14 mouse cellular contexts compared by ENCODE assay signal in the genomic region with DNA sequence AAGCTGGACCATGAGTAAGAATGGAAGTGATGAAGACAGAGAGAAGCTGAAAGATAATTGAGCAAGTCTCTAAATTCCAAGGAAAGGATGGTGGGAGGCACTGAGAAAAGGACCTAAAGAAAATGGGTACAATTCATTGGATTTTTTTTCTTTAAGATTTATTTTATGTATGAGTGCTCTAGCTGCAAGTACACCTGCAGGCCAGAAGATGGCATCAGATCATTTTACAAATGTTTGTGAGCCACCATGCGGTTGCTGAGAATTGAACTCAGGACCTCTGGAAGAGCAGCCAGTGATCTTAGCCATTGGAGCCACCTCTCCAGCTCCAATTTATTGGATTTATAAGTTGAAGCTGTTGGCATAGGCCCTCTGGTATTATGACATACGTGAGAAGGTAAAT.
DNase-seq lines count a peak whose midpoint lies in the region; ATAC-seq and TF ChIP-seq lines count a peak whose summit lies in the region.
"Had no signal": no experiment of that assay in that cellular context is flagged by ENCODE, and none has a peak within 500 bp of the region (broad histone marks: within the 10 kb centered on the region; RNA-seq: fewer than 3 reads in every experiment).

No protein-coding gene starts in this region.

- intact Hi-C loops in gastrocnemius, postnatal 36 days (cut with DNase I): no loop called here

- TF ChIP-seq EP300 in CH12.LX (IDR thresholded peaks at IDR 0.05; ENCODE audit: low read length): no peak

- H3K36me3 ChIP-seq in kidney, postnatal 0 days (ENCODE audit: insufficient read depth, low read length): no peaks in the 10 kb centered on the region
- H3K36me3 ChIP-seq in CH12.LX (replicated peaks in 1 of 2; ENCODE audit: control insufficient read depth in 1 of 2, insufficient read depth in 1 of 2, low read length in 1 of 2): no peaks in the 10 kb centered on the region
- H3K36me3 ChIP-seq: forebrain, embryonic 12.5 days; limb, embryonic 15.5 days; lung, embryonic 15.5 days had no signal

- no peaks in the 10 kb centered on the region for H3K27me3 ChIP-seq in kidney, postnatal 0 days (ENCODE audit: insufficient read depth, low read length)
- H3K27me3 ChIP-seq in CH12.LX (replicated peaks): no peaks in the 10 kb centered on the region
- H3K27me3 ChIP-seq: forebrain, embryonic 12.5 days; limb, embryonic 15.5 days; lung, embryonic 15.5 days had no signal

- in situ Hi-C loops in CH12.LX (cut with MboI; ENCODE audit: low pct_ligation_motif_present, low pct_unique_long_range_greater_than_20kb, low sequenced_read_pairs): no loop called here

- no peak overlapping the region for H3K9ac ChIP-seq in kidney, postnatal 0 days (ENCODE audit: low read depth, low read length)
- no peak overlapping the region for H3K9ac ChIP-seq in CH12.LX (ENCODE audit: insufficient read depth, low read depth)
- H3K9ac ChIP-seq: forebrain, embryonic 12.5 days; limb, embryonic 15.5 days; lung, embryonic 15.5 days had no signal

- dilution Hi-C loops in CH12.LX (cut with MboI; ENCODE audit: extremely low pct_ligation_motif_present, extremely low pct_unique_long_range_greater_than_20kb, low sequenced_read_pairs): no loop called here

- peak; percentile 17 for TF ChIP-seq RAD21 in CH12.LX (IDR thresholded peaks at IDR 0.05; ENCODE audit: low read depth, low read length)

- H3K27ac ChIP-seq in kidney, postnatal 0 days: no peak overlapping the region
- H3K27ac ChIP-seq in CH12.LX (ENCODE audit: insufficient read depth, low read depth): no peak overlapping the region
- no peak overlapping the region for H3K27ac ChIP-seq in cortical plate, adult 2 months (ENCODE audit: insufficient read depth, low read length)
- H3K27ac ChIP-seq: forebrain, embryonic 12.5 days; limb, embryonic 15.5 days; lung, embryonic 15.5 days had no signal

- no peaks in the 10 kb centered on the region for H3K79me2 ChIP-seq in CH12.LX (replicated peaks; ENCODE audit: control insufficient read depth, extremely low read depth, insufficient read depth, poor library complexity, severe bottlenecking)

- TF ChIP-seq CTCF in kidney, postnatal 0 days (IDR thresholded peaks at IDR 0.05; ENCODE audit: low read depth): peak; percentile 32; the same call in 1 of the 2 replicates
- TF ChIP-seq CTCF in CH12.LX (conservative IDR thresholded peaks at IDR 0.05 in 1 of 2, IDR thresholded peaks at IDR 0.05 in 1 of 2; ENCODE audit: low read depth in 2 of 2, low read length in 2 of 2): peak in 1 of 2 experiments; percentile 60; a peak in 3 of 4 replicates
- 0 out of 2 replicates have a peak, but pooled peaks have one; percentile 10 for TF ChIP-seq CTCF in cortical plate, adult 2 months (IDR thresholded peaks at IDR 0.05; ENCODE audit: extremely low read depth, insufficient read depth, low read length)

- H3K4me2 ChIP-seq in kidney, postnatal 0 days (ENCODE audit: low read length): no peak overlapping the region
- H3K4me2 ChIP-seq in CH12.LX (ENCODE audit: insufficient read depth, low read depth, poor library complexity, severe bottlenecking): no peak overlapping the region
- H3K4me2 ChIP-seq: forebrain, embryonic 12.5 days; limb, embryonic 15.5 days; lung, embryonic 15.5 days had no signal

- no peaks in the 10 kb centered on the region for H3K4me1 ChIP-seq in kidney, postnatal 0 days (replicated peaks; ENCODE audit: insufficient read depth, low read length)
- peaks cover 0 to 4% of the 10 kb centered on the region in 2 experiments; a peak in 2 of 4 replicates for H3K4me1 ChIP-seq in CH12.LX (ENCODE audit: control insufficient read depth in 1 of 2, insufficient read depth in 2 of 2)
- no peaks in the 10 kb centered on the region for H3K4me1 ChIP-seq in cortical plate, adult 2 months (ENCODE audit: control insufficient read depth, insufficient read depth, low read length)
- H3K4me1 ChIP-seq: forebrain, embryonic 12.5 days; limb, embryonic 15.5 days; lung, embryonic 15.5 days had no signal

- DNase-seq in kidney, postnatal 0 days (ENCODE audit: low spot score): no peak
- no peak for DNase-seq in kidney, adult 18-20 months
- DNase-seq in 416B (ENCODE audit: low read depth) (peak; percentile 38), CH12.LX (ENCODE audit: extremely low read depth) (no peak)
- DNase-seq in adrenal gland, adult 2 months: no peak
- DNase-seq in gastrocnemius, postnatal 36 days: no peak
- DNase-seq: kidney, postnatal 10 days had no signal

- H3K4me3 ChIP-seq in kidney, postnatal 0 days (replicated peaks; ENCODE audit: low read depth, low read length): no peak overlapping the region
- H3K4me3 ChIP-seq in CH12.LX (replicated peaks in 1 of 3; ENCODE audit: low read depth in 2 of 3, low read length in 2 of 3, poor library complexity in 1 of 3): no peak overlapping the region
- no peak overlapping the region for H3K4me3 ChIP-seq in cortical plate, adult 2 months (ENCODE audit: insufficient read depth, low read length)
- H3K4me3 ChIP-seq: forebrain, embryonic 12.5 days; limb, embryonic 15.5 days; lung, embryonic 15.5 days; megakaryocyte, embryonic 14.5 days had no signal

- no peaks in the 10 kb centered on the region for H3K9me3 ChIP-seq in kidney, postnatal 0 days (replicated peaks; ENCODE audit: low read length)
- no peaks in the 10 kb centered on the region for H3K9me3 ChIP-seq in CH12.LX (replicated peaks; ENCODE audit: low read length)
- H3K9me3 ChIP-seq: forebrain, embryonic 12.5 days; limb, embryonic 15.5 days; lung, embryonic 15.5 days; megakaryocyte, embryonic 14.5 days had no signal

- WGBS in kidney, postnatal 0 days: 93% methylated on average over 2 of the region's 2 CpGs

- no peak for ATAC-seq in kidney, postnatal 0 days (replicated peaks; ENCODE audit: low FRiP score, low read depth)
- ATAC-seq: intestine, embryonic 16.5 days; midbrain, embryonic 16.5 days had no signal

- TF ChIP-seq POLR2A in CH12.LX (IDR thresholded peaks at IDR 0.05; ENCODE audit: low read depth, low read length): no peak
- TF ChIP-seq POLR2A in cortical plate, adult 2 months (IDR thresholded peaks at IDR 0.05; ENCODE audit: extremely low read depth, insufficient read depth, low read length): no peak

TF ChIP-seq in CH12.LX, 34 proteins besides CTCF, POLR2A, EP300 and RAD21:
- TF ChIP-seq SMC3 (IDR thresholded peaks at IDR 0.05; ENCODE audit: low read depth, low read length) (peak; percentile 39), MYC (IDR thresholded peaks at IDR 0.05; ENCODE audit: low read depth, low read length) (0 out of 2 replicates have a peak, but pooled peaks have one; percentile 32), IRF4 (IDR thresholded peaks at IDR 0.05; ENCODE audit: low read depth, low read length) (no peak)
